Mouse (Mus musculus) neural tube, embryonic 14.5 days (tissue): ENCODE data around the gene Ttll12. TPM values are rescaled to one million over a fixed set of nuclear protein-coding genes. Genes with fewer than 3 reads are reported as not detected.

ENCODE experiments used
- ATAC-seq: fragments of 200-750 bp; cut with Nextera tagmentation; 2 replicates; pipeline ENCODE4 v1.8.0; 2017; ENCODE audit warnings: low read depth, mild to moderate bottlenecking, moderate TSS enrichment, moderate library complexity
- H3K27ac ChIP-seq: fragments of 300-500 bp; sonication (generic); 2 replicates; pipeline ENCODE4 v1.5.1; 2014; ENCODE audit warnings: low read depth, mild to moderate bottlenecking, control low read depth, low read length, moderate library complexity, mixed read lengths
- H3K27me3 ChIP-seq: fragments of 300-500 bp; sonication (generic); 2 replicates; pipeline ENCODE4 v1.6.1; 2014; ENCODE audit warnings: low read length; ENCODE audit not compliant: control insufficient read depth, insufficient read depth
- H3K36me3 ChIP-seq: fragments of 300-500 bp; sonication (generic); 2 replicates; pipeline ENCODE4 v1.6.1; 2014; ENCODE audit warnings: low read length, mixed read lengths; ENCODE audit not compliant: control insufficient read depth, insufficient read depth
- H3K4me1 ChIP-seq: fragments of 300-500 bp; sonication (generic); 2 replicates; pipeline ENCODE4 v1.6.1; 2014; ENCODE audit warnings: low read length; ENCODE audit not compliant: control insufficient read depth, insufficient read depth
- H3K4me2 ChIP-seq: fragments of 300-500 bp; sonication (generic); 2 replicates; pipeline ENCODE4 v1.6.1; 2014; ENCODE audit warnings: mild to moderate bottlenecking, low read depth, low read length, control low read depth
- H3K4me3 ChIP-seq: fragments of 300-500 bp; sonication (generic); 2 replicates; pipeline ENCODE4 v1.5.1; 2014; ENCODE audit warnings: low read depth, low read length, control low read depth, mixed read lengths
- H3K9ac ChIP-seq: fragments of 300-500 bp; sonication (generic); replicated peaks from 2 replicates; pipeline ENCODE4 v1.6.1; 2014; ENCODE audit warnings: low read depth, mild to moderate bottlenecking, control low read depth, low read length, mixed read lengths
- H3K9me3 ChIP-seq: fragments of 300-500 bp; sonication (generic); 2 replicates; pipeline ENCODE4 v1.6.1; 2016; ENCODE audit warnings: low read length; ENCODE audit not compliant: control insufficient read depth
- WGBS: fragments of 180-500 bp; shearing (Covaris S2); extraction: QIAGEN DNeasy Blood & Tissue Kit; methylation state at CpG from one replicate; pipeline ENCODE4 v1.1.7; 2014; 5-methylcytosine and 5-hydroxymethylcytosine counted together
- polyA plus RNA-seq: library from polyadenylated mRNA; unstranded; fragments of >200 nt; fragmentation: Nextera tagmentation; extraction: Ambion mirVana; gene quantifications from 2 replicates; pipeline ENCODE4 v1.2.1, GENCODE M21; 2014

Ttll12 gene
- polyA plus RNA-seq, 1 experiment from 2014 or later, result 39.8 TPM

DNA sequence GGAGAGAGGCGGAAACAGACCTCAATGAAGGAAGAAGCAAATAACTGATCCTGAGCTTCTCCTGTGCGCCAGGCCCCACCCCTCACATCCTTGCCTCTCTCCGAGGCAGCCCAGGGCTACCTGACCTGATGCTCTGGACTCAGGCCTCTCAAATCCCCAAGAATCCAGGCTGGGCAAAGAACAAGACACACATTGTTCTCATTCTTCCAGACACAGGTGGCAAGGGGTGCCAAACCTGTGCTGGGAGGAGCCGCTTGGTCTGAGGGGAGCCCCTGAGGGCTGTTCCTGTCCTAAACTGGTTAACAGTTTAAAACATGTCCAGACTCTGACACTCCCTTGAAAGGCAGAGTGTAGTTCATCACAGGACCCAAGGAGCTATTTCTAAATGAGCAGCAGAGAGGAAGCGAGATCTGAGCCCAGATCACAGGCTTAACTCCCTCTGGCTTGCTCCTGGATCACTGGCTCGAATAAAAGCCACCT is 10.2 kb downstream of the Ttll12 start:
- H3K27ac ChIP-seq, result no peak overlapping the region
- WGBS, result 94% methylated on average over 6 of the region's 6 CpGs
- no peaks in the 10 kb centered on the region for H3K27me3 ChIP-seq
- ATAC-seq, result no peak
- no peak overlapping the region for H3K9ac ChIP-seq
- H3K4me1 ChIP-seq, result no peaks in the 10 kb centered on the region
- H3K4me2 ChIP-seq, result no peak overlapping the region
- H3K4me3 ChIP-seq, result no peak overlapping the region
- peaks cover 58% of the 10 kb centered on the region for H3K36me3 ChIP-seq
- H3K9me3 ChIP-seq, result no peaks in the 10 kb centered on the region; the same call in 1 of the 2 replicates

DNA sequence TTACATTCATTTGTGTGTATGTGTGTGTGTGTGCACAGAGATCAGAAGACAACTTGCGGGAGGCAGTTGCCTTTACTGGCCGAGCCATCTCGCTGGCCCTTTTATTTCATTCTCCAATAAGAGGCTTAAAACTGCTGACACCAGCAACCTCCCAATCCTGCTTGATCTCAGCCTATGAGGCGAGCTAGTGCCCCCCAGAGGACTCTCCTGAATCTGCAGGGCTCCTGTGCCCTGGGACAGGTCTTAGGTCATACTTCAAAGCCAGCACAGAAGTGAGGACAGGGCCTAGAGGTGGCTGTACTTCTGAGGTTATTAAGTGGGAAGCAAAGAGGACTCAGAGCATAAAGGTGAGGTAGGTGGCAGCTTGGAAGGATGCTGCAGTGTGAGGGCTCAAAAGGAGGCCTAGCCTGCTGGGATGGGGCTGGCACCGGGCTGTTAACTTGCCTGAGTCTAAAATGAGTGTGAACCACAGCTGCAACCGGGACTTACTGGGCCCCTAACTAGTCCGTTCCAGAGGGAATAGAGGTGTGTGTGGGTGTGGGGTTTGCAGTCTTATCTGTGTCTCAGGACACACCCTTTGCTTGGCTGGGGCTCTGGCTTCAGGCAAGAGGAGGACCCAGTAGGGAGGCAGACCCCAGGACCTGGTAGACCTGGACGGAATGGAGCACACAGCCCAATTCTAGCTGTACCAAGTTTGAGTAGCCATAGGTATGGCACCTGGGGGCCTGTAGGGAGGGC is 11.4 kb downstream of the Ttll12 start:
- no peaks in the 10 kb centered on the region for H3K4me1 ChIP-seq
- no peak overlapping the region for H3K9ac ChIP-seq
- H3K4me2 ChIP-seq, result no peak overlapping the region
- WGBS, result 73% methylated on average over 8 of the region's 8 CpGs
- no peaks in the 10 kb centered on the region; the same call in 1 of the 2 replicates for H3K9me3 ChIP-seq
- no peak overlapping the region for H3K27ac ChIP-seq
- no peak overlapping the region for H3K4me3 ChIP-seq
- H3K36me3 ChIP-seq, result peaks cover 62% of the 10 kb centered on the region
- no peaks in the 10 kb centered on the region for H3K27me3 ChIP-seq
- ATAC-seq, result no peak

DNA sequence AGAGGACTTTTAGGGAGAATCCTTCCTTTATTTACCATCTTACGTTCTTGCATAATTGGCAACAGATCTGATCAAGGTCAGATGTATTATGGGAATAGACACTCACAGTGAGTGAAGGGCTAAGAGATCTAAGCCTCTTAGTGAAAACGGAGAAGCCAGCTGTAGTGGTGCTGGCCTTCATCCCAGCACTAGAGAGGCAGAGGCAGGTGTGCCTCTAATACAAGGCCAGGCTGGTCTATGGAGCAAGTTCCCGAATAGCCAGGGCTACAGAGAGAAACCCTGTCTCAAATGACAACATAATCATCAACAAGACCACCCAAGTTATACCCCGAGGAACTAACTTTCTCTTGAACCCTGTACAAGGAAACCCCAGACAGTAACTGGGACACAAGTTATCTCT is 12.0 kb downstream of the Ttll12 start:
- Histone ChIP-seq H3K9ac (no peak overlapping the region), H3K36me3 (peaks cover 65% of the 10 kb centered on the region), H3K27me3 (no peaks in the 10 kb centered on the region), H3K4me1 (no peaks in the 10 kb centered on the region), H3K4me2 (no peak overlapping the region), H3K9me3 (no peaks in the 10 kb centered on the region; the same call in 1 of the 2 replicates), H3K4me3 (no peak overlapping the region), H3K27ac (no peak overlapping the region)
- ATAC-seq, result no peak
- 97% methylated on average over 4 of the region's 4 CpGs for WGBS

DNA sequence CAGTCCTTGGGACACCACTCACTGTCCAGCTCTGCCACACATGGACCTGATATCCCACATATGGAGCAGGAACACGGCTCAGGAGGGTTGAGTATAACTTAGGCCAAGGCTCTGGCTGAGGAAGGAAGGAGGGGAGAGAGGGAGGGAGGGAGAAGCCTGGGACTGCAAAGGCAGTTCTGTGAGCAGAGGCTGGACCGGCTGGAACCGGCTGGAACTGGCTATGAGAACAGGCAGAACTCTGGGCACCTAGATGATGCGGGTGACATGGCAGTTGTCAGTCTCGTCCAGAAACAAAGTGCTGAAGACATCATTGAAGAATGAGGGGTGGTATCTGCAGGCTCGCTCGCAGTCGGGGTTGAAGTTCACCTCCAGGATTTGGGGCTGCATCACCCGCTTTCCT is 18.3 kb downstream of the Ttll12 start:
- WGBS, result 94% methylated on average over 9 of the region's 9 CpGs
- Histone ChIP-seq H3K36me3 (peaks cover 55% of the 10 kb centered on the region), H3K4me3 (no peak overlapping the region), H3K27me3 (no peaks in the 10 kb centered on the region), H3K9me3 (no peaks in the 10 kb centered on the region), H3K4me2 (no peak overlapping the region), H3K9ac (no peak overlapping the region), H3K27ac (no peak overlapping the region), H3K4me1 (no peaks in the 10 kb centered on the region)
- ATAC-seq, result no peak

DNA sequence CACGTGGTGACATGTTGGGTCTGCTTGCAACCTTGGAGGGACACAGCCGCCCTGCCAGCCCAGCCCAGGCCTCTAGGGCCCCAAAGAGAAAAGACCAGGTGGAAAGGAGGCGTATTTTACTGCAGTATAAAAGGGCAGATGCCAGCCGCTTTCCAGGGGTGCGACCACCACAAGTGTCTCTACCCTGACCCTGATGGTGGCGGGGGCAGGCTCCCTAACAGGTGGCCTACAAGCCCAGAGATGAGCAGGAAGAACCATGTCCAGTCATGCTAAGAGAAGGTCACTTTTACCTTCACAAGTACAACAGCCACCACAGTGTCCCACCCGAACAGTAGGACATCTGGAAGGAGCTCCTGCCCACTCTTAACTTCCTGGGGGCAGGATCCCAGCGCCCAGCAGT is 19.4 kb downstream of the Ttll12 start:
- H3K9ac ChIP-seq, result no peak overlapping the region
- H3K4me1 ChIP-seq, result no peaks in the 10 kb centered on the region
- WGBS, result 95% methylated on average over 8 of the region's 8 CpGs
- ATAC-seq, result no peak
- no peaks in the 10 kb centered on the region for H3K27me3 ChIP-seq
- no peak overlapping the region for H3K27ac ChIP-seq
- no peak overlapping the region for H3K4me3 ChIP-seq
- H3K9me3 ChIP-seq, result no peaks in the 10 kb centered on the region
- peaks cover 44% of the 10 kb centered on the region for H3K36me3 ChIP-seq
- H3K4me2 ChIP-seq, result no peak overlapping the region

DNA sequence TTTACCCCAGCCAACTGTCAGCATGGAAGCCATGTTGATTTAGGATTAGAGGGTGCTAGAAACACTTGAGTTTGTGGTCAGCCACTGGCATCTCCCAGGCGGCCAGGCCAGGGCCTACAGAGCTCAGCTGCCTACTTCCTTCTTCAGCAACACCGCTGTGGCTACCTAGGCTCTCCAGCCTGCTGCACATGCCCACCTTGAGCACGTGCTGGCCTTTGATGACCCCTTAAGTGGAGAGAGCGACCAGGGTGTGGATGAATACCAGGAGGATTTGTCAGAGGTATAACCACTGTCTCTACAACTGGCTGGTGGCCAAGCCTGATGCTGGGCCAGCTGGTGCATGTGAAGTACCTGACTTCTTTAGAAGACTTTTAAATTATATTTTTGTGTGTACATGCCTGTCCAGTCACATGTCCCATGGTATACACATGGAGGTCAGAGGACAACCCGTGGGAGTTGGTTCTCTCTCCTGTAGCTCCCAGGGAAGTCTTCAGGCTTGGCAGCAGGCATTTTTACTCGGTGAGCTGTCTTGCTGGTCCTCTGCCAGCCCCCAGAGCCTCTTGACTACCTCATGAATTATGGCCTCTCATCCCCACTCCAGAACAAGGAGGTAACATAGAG is 20.1 kb downstream of the Ttll12 start:
- Histone ChIP-seq H3K27me3 (no peaks in the 10 kb centered on the region), H3K4me2 (no peak overlapping the region), H3K9ac (no peak overlapping the region), H3K9me3 (no peaks in the 10 kb centered on the region), H3K4me3 (no peak overlapping the region), H3K27ac (no peak overlapping the region), H3K4me1 (no peaks in the 10 kb centered on the region), H3K36me3 (peaks cover 37% of the 10 kb centered on the region)
- 85% methylated on average over 6 of the region's 6 CpGs for WGBS
- ATAC-seq, result no peak

DNA sequence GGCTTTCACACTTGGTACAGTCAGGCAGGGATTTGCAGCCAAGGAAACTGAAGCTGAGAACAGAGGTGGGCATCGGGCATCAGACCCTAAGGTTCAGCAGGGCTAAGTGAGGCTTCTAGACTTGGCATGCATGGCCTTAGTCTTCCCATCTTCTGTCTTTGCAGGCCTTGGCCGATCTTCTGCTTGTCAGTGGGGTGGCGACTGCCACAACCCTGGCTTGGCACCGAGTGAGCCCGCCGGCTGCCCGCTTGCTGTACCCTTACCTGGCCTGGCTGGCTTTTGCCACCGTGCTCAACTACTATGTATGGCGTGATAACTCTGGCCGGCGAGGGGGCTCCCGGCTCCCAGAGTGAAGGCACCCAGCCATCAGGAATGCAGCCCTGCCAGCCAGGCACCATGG is 21.4 kb downstream of the Ttll12 start:
- H3K9ac ChIP-seq, result no peak overlapping the region
- H3K4me2 ChIP-seq, result no peak overlapping the region
- no peaks in the 10 kb centered on the region for H3K9me3 ChIP-seq
- ATAC-seq, result no peak
- H3K4me3 ChIP-seq, result no peak overlapping the region
- peaks cover 32% of the 10 kb centered on the region for H3K36me3 ChIP-seq
- WGBS, result 98% methylated on average over 12 of the region's 12 CpGs
- no peaks in the 10 kb centered on the region for H3K4me1 ChIP-seq
- H3K27me3 ChIP-seq, result no peaks in the 10 kb centered on the region
- no peak overlapping the region for H3K27ac ChIP-seq

DNA sequence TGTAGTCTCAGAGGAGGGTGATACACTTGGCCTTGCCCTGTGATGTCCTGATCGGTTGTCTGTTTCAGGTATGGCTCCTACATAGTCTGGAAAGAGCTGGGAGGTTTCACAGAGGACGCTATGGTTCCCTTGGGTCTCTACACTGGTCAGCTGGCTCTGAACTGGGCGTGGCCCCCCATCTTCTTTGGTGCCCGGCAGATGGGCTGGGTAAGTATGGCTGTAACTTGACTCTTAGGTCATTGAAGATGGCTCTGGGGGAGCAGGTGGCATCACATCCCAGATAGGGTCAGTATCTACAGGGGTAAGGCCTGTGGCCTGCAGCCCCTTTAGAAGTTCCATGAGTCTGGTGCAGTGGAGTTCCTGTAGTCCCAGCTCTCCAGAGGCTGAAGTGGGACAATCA is 22.8 kb downstream of the Ttll12 start:
- ATAC-seq, result no peak
- no peak overlapping the region for H3K4me3 ChIP-seq
- H3K4me2 ChIP-seq, result no peak overlapping the region
- no peak overlapping the region for H3K9ac ChIP-seq
- no peaks in the 10 kb centered on the region for H3K9me3 ChIP-seq
- peaks cover 22% of the 10 kb centered on the region for H3K36me3 ChIP-seq
- no peaks in the 10 kb centered on the region for H3K4me1 ChIP-seq
- 82% methylated on average over 4 of the region's 4 CpGs for WGBS
- H3K27ac ChIP-seq, result no peak overlapping the region
- no peaks in the 10 kb centered on the region for H3K27me3 ChIP-seq

DNA sequence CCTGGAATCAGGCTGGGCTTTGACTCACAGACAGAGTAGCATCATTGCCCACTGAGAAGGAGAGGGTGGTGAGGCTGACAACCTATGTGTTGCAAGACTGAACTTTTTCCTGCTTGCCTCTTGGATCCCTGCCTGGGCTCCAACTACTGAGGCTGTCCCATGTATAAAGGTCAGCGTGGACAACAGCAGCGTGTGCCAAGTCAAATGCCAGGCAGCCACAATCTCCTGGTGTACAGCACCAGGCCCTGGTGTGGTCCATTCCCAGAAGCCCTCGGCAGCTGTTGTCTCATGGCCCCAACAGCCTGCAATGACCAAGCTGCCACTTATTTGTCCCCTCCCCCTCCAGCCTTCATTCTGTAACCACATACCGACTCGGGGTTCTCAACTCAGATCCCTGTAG is 23.3 kb downstream of the Ttll12 start:
- Histone ChIP-seq H3K36me3 (peaks cover 18% of the 10 kb centered on the region), H3K27ac (no peak overlapping the region), H3K9me3 (no peaks in the 10 kb centered on the region), H3K27me3 (no peaks in the 10 kb centered on the region), H3K4me1 (no peaks in the 10 kb centered on the region), H3K4me3 (no peak overlapping the region), H3K4me2 (no peak overlapping the region), H3K9ac (no peak overlapping the region)
- WGBS, result 90% methylated on average over 5 of the region's 5 CpGs
- no peak for ATAC-seq
